Mouse (Mus musculus): ENCODE results near the gene Btbd9. TPM values are rescaled to one million over a fixed set of nuclear protein-coding genes. Genes with fewer than 3 reads are reported as not detected.

Btbd9 gene
- 59.1 to 66.0 TPM (median 64.3 TPM) in 4 replicates for total RNA-seq (2023; ENCODE audit: inconsistent age)

DNA sequence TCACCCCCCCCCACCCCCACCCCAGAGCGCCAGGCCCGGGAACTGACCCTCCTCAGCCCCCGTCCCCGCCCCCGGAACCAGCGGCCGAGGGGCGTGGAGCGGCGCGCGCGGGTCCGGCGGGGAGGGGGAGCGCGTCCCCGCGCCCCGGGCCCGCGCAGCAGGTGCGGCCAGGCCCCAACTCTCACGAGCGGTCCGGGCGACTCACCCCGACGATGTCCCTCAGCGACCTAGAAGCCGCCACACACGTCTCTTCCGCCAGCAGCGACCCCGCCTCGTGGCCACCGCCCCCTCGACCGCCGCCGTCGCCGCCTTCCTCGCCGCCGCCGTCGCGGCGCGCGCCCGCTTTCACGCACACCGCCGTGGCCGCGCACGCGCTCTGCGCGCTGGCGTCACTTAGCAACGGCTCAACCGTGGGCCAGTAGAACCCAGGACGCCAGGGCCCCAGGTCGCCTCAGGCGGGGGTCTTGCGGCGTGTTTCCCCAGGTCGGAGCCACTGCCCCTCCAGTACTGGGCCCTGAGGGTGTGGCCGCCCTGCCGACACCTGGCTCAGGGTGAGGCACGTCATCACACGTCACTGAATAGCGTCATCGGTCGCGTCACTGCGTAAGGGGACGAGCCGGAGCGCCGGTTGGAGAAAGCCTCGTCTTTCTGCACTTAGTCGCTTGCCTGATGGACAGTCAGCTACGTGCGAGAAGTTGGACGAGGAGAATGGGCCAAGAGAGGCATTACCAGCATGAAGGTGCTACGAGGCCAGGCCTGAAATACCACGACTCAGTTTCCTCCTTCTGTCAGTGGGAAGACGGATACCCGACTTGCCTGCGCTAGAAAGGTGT, at the start of gene Btbd9:
Gene Btbd9 (minus strand): TSS at position 548 of the 833 bp plus-strand sequence.

GRCm38 (mm10) chr17:30624132-30624531, 47.8 kb upstream of the Btbd9 start, which contains the start of gene Dnah8:
TSS of gene Dnah8 (plus strand) at chr17:30624354.

Other genes with a start within 250 kb of the Btbd9 start
- 8.8 to 13.5 TPM (median 9.5 TPM) in 4 replicates for gene Dnah8, start 47.9 kb upstream of the Btbd9 start, total RNA-seq (2023; ENCODE audit: inconsistent age)
- gene Glo1, start 50.4 kb upstream of the Btbd9 start, total RNA-seq (2023; ENCODE audit: inconsistent age), result 48.7 to 53.1 TPM (median 49.2 TPM) in 4 replicates